Mouse (Mus musculus) fat pad, adult 2 months (tissue): ENCODE measurements around the gene St5.

Experiments
- DNase-seq: peaks from one replicate; pipeline ENCODE4 v3.0.0-alpha.2; 2011; ENCODE audit warnings: low read depth, low spot score; ENCODE audit errors: extremely low read depth

The St5 gene

GRCm38 (mm10) chr7:109613051-109613450 lies 90.4 kb downstream of the St5 start:
- no peak for DNase-seq

DNA sequence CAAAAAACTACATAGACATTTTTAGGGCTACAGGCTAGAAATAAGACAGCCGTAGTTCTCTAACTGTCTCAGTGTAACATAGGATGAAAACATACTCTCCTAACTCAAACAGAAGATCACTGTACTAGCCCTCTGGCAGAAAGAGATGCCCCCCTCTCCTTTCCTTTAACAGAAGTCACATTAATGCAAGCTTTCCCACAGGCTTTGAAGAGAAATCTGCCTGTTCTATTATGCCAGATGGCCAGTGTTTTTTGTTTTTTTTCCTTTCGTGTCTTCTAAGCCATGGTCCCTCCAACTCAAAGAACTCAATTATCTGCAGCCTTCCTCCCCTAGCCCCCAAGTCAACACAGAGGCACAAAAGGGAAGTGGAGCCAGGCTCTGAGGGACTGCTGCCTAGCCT lies 90.9 kb downstream of the St5 start:
- DNase-seq: no peak

GRCm38 (mm10) chr7:109610348-109610747 lies 93.1 kb downstream of the St5 start:
- no peak for DNase-seq

- DNase-seq: no peak
Observed at GRCm38 (mm10) chr7:109609565-109610345, 93.7 kb downstream of the St5 start.

DNA sequence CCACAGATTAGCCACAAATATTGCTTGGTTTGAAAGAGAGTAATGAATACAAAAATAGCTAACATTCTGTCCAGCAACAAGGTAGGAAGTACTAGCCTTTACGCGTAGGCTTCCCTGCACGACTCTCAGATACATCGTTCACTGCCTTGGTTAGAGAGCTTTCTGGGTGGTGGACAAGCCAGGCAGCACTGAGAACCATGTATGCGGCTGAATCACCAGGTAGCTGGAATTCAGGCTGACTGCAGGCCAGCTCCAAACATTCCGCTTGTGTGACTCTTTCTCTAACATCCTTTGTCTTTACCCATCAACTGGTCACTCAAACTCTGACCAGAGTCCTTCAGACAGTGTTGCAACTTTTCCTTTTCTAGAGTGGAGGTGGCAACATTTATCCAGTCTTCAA lies 94.6 kb downstream of the St5 start:
- DNase-seq: no peak

DNA sequence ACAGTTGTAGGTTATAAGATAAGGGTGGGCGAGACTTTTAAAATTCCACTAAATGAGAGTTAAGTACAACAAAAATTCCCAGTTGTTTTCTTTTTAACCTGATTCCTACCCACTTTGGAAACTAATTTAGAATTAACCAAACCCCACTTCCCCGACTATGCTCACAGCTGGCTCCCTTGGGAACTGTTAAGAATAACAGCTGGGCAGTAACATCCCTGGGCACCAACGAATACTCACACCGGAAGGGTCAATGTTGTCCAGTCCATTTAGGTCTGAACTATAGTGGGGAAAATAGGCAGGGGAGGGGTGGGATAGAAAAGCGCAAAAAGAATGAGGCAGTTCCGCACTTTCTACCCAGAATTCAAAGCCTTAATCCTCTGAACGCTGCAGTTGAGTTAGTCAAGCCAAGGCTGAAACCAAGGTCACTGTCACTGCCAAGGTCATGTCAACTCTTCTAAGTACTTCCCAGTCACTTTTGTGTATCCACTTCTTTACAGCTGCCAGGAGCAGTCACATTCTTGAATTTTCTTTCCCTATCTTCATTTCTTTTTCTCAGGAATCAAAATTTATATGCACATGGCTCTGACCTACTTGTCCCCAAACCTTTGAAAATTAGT lies 96.3 kb downstream of the St5 start:
- DNase-seq: no peak

DNA sequence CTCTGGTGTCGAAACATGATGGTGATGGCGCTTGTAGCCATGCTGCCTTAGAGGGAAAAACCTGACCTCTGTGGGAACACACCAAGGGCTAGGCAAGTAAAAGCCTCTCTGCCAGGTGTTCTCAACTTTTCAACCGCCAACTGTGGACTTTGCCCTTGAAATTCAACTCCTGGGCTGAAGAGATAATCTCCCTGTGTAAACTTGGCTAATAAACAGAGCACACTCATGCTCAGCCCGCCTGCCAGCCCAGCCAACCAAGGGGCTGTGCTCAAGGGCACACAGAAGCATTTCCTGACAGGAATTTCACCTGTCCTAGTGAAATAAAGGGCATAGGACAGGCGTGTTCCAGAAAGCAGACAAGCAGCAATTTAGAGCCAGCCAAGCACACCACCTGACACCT lies 100.8 kb downstream of the St5 start:
- DNase-seq: no peak

GRCm38 (mm10) chr7:109602022-109602421 lies 101.4 kb downstream of the St5 start:
- DNase-seq: no peak

- DNase-seq: no peak
Observed at GRCm38 (mm10) chr7:109600702-109601101, 102.7 kb downstream of the St5 start.

DNA sequence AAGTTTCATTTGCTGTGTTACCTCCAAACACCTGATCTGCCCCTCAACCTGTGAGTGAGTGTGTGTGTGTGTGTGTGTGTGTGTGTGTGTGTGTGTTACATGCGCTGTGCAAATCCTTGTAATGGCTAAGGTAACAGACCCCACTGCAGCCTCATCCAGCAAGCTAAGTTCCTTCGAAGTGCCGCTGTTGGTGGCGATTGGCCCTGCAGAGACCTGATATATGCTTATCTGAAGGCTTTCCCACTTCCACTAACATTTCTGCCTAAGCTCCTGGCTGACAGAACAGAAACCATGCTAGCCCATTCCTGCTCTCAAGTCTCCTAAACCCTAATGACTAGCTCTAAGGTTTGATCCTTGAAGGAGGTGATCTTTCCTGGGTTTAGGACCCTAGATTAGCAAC lies 103.4 kb downstream of the St5 start:
- DNase-seq: no peak

- no peak for DNase-seq
Observed at GRCm38 (mm10) chr7:109594845-109595531, 108.4 kb downstream of the St5 start.

DNA sequence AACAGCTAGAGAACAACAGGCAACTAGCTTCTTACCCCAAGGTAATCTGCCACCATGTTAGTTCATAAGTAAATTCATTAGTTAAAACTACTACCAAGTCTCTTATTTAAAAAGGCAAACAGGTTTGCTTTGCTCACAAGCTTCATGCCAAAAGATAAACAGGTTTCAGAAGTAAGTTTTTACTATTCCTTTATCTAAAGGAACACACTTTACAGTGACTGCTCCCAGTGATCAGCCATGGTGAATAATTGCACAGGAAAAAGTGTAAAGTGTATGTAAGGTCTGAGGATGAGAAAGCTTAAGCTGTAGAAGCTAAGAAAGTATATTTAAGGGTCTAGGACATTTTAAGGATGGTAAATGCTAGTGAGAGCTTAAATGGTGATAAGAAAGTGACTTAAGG lies 109.4 kb downstream of the St5 start:
- DNase-seq: no peak

- DNase-seq: no peak
Observed at GRCm38 (mm10) chr7:109592184-109592583, 111.2 kb downstream of the St5 start.

GRCm38 (mm10) chr7:109590576-109590975 lies 112.8 kb downstream of the St5 start:
- no peak for DNase-seq

GRCm38 (mm10) chr7:109588990-109589389 lies 114.4 kb downstream of the St5 start:
- DNase-seq: no peak

DNA sequence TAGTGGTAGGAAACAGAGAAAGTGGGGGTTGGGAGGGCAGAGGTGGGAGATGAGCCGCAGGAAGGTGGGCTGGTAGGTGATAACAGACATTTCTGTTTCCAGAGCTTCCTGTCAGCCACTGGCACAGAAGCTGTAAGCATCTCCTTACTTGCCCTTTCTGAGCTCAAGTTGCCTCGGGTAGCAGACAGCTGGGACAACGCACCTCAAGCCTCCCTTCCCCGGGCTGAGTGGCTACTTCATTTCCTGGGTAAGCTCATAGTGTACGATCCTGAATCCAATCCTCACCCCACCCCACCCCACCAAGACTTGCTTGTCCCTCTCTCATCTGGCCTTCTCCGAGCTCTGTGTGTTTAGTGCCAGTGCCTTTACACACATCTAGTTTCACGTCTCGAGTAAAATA lies 115.3 kb downstream of the St5 start:
- DNase-seq: no peak

- no peak for DNase-seq
Observed at GRCm38 (mm10) chr7:109584467-109584866, 118.9 kb downstream of the St5 start.

DNA sequence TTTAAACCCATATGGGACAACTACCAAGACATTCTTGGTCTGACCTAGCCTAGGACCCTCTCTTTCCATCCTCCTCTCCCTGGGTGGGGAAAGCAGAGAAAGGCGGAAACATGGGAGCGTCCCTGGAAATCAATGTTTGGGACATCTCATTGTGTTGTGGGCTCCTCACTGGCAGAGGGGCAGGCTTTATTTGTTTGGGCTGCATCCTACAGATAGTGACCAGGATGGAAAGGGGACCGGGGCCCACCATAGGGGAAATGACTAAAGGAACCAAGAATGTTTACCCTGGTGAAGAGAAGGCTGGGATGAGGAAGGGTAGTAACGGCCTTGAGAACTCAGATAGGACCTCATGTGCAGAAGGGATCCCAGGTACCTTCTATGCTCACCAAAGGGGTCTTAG lies 122.9 kb downstream of the St5 start:
- DNase-seq: no peak

- DNase-seq: no peak
Observed at GRCm38 (mm10) chr7:109579585-109580307, 123.7 kb downstream of the St5 start.

GRCm38 (mm10) chr7:109578880-109579584 lies 124.4 kb downstream of the St5 start:
- no peak for DNase-seq
